Mouse (Mus musculus): Measurements from ENCODE around the gene Ahnak2. TPM values are rescaled to one million over a fixed set of nuclear protein-coding genes. Genes with fewer than 3 reads are reported as not detected.

Gene Ahnak2
- total and polyA plus RNA-seq, 2 experiments from 2014 or later = 2.4 to 10.5 TPM

DNA sequence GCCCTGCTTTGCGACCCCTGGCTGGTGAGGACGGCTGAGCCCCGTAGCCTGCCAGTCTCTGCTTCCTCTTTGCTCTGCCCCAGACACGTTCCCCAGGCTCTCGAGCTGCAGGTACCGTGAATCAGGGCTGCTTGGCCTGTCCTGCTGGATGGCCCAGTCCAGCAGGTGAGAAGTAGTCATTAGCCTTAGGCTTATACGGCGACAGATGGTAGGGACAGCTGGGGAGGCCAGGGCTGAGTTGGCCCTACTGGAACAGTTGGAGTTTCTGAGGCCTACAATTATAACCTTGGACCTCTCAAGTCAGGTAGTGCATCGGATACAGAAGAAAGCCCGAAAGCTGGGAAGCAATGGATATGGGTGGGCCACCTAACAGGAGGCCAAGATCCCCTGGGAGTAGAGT is 69.9 kb downstream of the Ahnak2 start:
- TF ChIP-seq EP300 (IDR thresholded peaks at IDR 0.05; ENCODE audit: low read depth) (no peak), CTCF (IDR thresholded peaks at IDR 0.05; ENCODE audit: low read depth) (no peak)
- no peak for ATAC-seq (ENCODE audit: insufficient read depth, low read depth)
- no peak for DNase-seq (ENCODE audit: low spot score)
- WGBS = 86% methylated on average over 10 of the region's 10 CpGs
- H3K4me3 ChIP-seq (ENCODE audit: low read depth, low read length) = no peak overlapping the region
- H3K27ac ChIP-seq (ENCODE audit: low read depth) = no peak overlapping the region
- H3K4me1 ChIP-seq (ENCODE audit: control insufficient read depth, insufficient read depth) = no peaks in the 10 kb centered on the region
- H3K27me3 ChIP-seq (ENCODE audit: control insufficient read depth, insufficient read depth, low read length) = no peaks in the 10 kb centered on the region
- no peak overlapping the region for H3K4me2 ChIP-seq (ENCODE audit: low read depth, low read length)
- H3K9ac ChIP-seq (replicated peaks; ENCODE audit: low read depth, low read length) = no peak overlapping the region
- H3K9me3 ChIP-seq (replicated peaks; ENCODE audit: control insufficient read depth, low read length) = no peaks in the 10 kb centered on the region
- H3K36me3 ChIP-seq (replicated peaks; ENCODE audit: control insufficient read depth, insufficient read depth, low read length) = peaks cover 21% of the 10 kb centered on the region

GRCm38 (mm10) chr12:112730808-112731207 is 71.6 kb downstream of the Ahnak2 start:
- no peak for DNase-seq (ENCODE audit: low spot score)
- ATAC-seq (ENCODE audit: insufficient read depth, low read depth) = no peak
- H3K36me3 ChIP-seq (replicated peaks; ENCODE audit: control insufficient read depth, insufficient read depth, low read length) = peaks cover 9% of the 10 kb centered on the region
- WGBS = 78% methylated on average over 14 of the region's 14 CpGs
- H3K4me1 ChIP-seq (ENCODE audit: control insufficient read depth, insufficient read depth) = no peaks in the 10 kb centered on the region
- TF ChIP-seq EP300 (IDR thresholded peaks at IDR 0.05; ENCODE audit: low read depth) (no peak), CTCF (IDR thresholded peaks at IDR 0.05; ENCODE audit: low read depth) (no peak)
- H3K4me3 ChIP-seq (ENCODE audit: low read depth, low read length) = no peak overlapping the region
- no peak overlapping the region for H3K27ac ChIP-seq (ENCODE audit: low read depth)
- H3K4me2 ChIP-seq (ENCODE audit: low read depth, low read length) = no peak overlapping the region
- no peaks in the 10 kb centered on the region for H3K9me3 ChIP-seq (replicated peaks; ENCODE audit: control insufficient read depth, low read length)
- H3K27me3 ChIP-seq (ENCODE audit: control insufficient read depth, insufficient read depth, low read length) = no peaks in the 10 kb centered on the region
- H3K9ac ChIP-seq (replicated peaks; ENCODE audit: low read depth, low read length) = no peak overlapping the region

- H3K9me3 ChIP-seq (replicated peaks; ENCODE audit: control insufficient read depth, low read length) = no peaks in the 10 kb centered on the region
- DNase-seq (ENCODE audit: low spot score) (no peak), ATAC-seq (ENCODE audit: insufficient read depth, low read depth) (no peak)
These were observed 74.7 kb downstream of the Ahnak2 start for GRCm38 (mm10) chr12:112727801-112728200.

DNA sequence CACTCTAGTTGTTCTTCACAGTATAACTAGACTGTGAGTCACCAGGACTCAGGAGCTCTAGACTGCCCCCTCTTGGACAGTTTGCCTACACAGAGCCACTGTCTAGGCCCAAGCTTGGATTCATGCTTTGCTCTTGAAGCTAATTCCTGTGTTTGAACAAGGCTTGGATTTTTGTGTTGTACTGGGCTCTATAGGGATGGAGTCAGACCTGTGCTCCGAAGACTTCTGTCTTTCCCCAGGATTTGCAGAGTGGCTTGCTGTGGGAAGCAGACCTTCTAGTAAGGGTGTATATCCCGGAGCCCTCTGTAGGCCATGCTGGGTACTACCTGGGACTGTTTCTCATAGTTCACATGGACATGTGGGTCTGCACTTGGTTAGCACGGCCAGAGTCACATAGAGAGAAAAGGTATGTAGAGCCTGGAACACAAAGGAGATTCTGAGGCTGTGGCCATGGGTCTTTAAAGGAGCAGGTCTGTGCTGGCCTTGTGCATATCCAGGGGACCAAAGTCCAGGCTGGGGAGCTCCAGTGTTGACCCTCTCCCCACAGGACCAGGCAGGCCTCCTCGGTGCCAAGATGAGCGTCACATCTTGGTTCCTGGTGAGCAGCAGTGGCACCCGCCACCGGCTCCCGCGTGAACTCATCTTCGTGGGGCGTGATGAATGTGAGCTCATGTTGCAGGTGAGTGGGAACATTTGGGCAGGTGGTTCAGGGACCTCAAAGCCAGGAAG is 78.2 kb downstream of the Ahnak2 start:
- H3K27ac ChIP-seq (ENCODE audit: low read depth) = no peak overlapping the region
- ATAC-seq (ENCODE audit: insufficient read depth, low read depth) = peak; percentile 42

More at GRCm38 (mm10) chr12:112727801-112728200, 74.7 kb downstream of the Ahnak2 start:
- Histone ChIP-seq H3K4me3 (ENCODE audit: low read depth, low read length) (no peak overlapping the region), H3K27ac (ENCODE audit: low read depth) (no peak overlapping the region), H3K9ac (replicated peaks; ENCODE audit: low read depth, low read length) (no peak overlapping the region), H3K36me3 (replicated peaks; ENCODE audit: control insufficient read depth, insufficient read depth, low read length) (no peaks in the 10 kb centered on the region; the same call in 1 of the 2 replicates), H3K4me2 (ENCODE audit: low read depth, low read length) (no peak overlapping the region), H3K4me1 (ENCODE audit: control insufficient read depth, insufficient read depth) (no peaks in the 10 kb centered on the region), H3K27me3 (ENCODE audit: control insufficient read depth, insufficient read depth, low read length) (no peaks in the 10 kb centered on the region)
- WGBS = 69% methylated on average over 8 of the region's 8 CpGs
- TF ChIP-seq EP300 (IDR thresholded peaks at IDR 0.05; ENCODE audit: low read depth) = no peak
- no peak for TF ChIP-seq CTCF (IDR thresholded peaks at IDR 0.05; ENCODE audit: low read depth)

DNA sequence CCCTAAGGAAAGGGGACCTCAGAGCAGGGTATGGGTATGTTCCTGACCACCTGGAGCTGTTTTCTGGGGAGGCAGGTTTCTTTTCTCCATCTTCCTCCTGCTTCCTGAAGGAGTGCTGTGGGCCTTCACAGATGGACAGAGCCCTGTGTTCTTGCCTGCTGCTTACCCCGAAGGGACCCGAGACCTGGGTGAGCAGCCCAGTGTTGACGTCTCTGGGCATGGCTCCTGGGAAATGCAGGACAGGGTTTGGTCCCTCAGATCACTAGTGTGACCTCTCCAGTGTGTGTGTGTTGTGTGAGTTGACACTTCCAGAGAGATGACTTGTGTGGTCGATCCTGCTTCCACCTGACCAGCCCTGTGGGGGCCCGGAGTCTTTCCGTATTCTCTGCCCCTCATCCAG is 79.0 kb downstream of the Ahnak2 start:
- no peak overlapping the region for H3K4me3 ChIP-seq (ENCODE audit: low read depth, low read length)
- H3K36me3 ChIP-seq (replicated peaks; ENCODE audit: control insufficient read depth, insufficient read depth, low read length) = no peaks in the 10 kb centered on the region
- DNase-seq (ENCODE audit: low spot score) (no peak), ATAC-seq (ENCODE audit: insufficient read depth, low read depth) (no peak)
- no peak overlapping the region for H3K4me2 ChIP-seq (ENCODE audit: low read depth, low read length)
- TF ChIP-seq CTCF (IDR thresholded peaks at IDR 0.05; ENCODE audit: low read depth) = no peak
- no peak for TF ChIP-seq EP300 (IDR thresholded peaks at IDR 0.05; ENCODE audit: low read depth)
- H3K4me1 ChIP-seq (ENCODE audit: control insufficient read depth, insufficient read depth) = peaks cover 12% of the 10 kb centered on the region; the same call in 1 of the 2 replicates
- no peaks in the 10 kb centered on the region for H3K9me3 ChIP-seq (replicated peaks; ENCODE audit: control insufficient read depth, low read length)
- WGBS = 96% methylated on average over 6 of the region's 6 CpGs
- H3K27me3 ChIP-seq (ENCODE audit: control insufficient read depth, insufficient read depth, low read length) = 0 out of 2 replicates have a peak, but pooled peaks cover 7% of the 10 kb centered on the region
- H3K9ac ChIP-seq (replicated peaks; ENCODE audit: low read depth, low read length) = no peak overlapping the region
- H3K27ac ChIP-seq (ENCODE audit: low read depth) = no peak overlapping the region

More for the DNA sequence above, 78.2 kb downstream of the Ahnak2 start:
- no peak overlapping the region for H3K4me2 ChIP-seq (ENCODE audit: low read depth, low read length)
- H3K9ac ChIP-seq (replicated peaks; ENCODE audit: low read depth, low read length) = no peak overlapping the region
- WGBS = 74% methylated on average over 11 of the region's 11 CpGs
- no peaks in the 10 kb centered on the region for H3K9me3 ChIP-seq (replicated peaks; ENCODE audit: control insufficient read depth, low read length)
- no peaks in the 10 kb centered on the region for H3K36me3 ChIP-seq (replicated peaks; ENCODE audit: control insufficient read depth, insufficient read depth, low read length)
- TF ChIP-seq EP300 (IDR thresholded peaks at IDR 0.05; ENCODE audit: low read depth) (no peak), CTCF (IDR thresholded peaks at IDR 0.05; ENCODE audit: low read depth) (peak; percentile 46)
- DNase-seq (ENCODE audit: low spot score) = peak; percentile 44
- H3K4me1 ChIP-seq (ENCODE audit: control insufficient read depth, insufficient read depth) = peaks cover 12% of the 10 kb centered on the region; the same call in 1 of the 2 replicates
- H3K4me3 ChIP-seq (ENCODE audit: low read depth, low read length) = no peak overlapping the region
- H3K27me3 ChIP-seq (ENCODE audit: control insufficient read depth, insufficient read depth, low read length) = 0 out of 2 replicates have a peak, but pooled peaks cover 7% of the 10 kb centered on the region

Data from heart, postnatal 0 days (tissue).